Mouse (Mus musculus) cortical plate, adult 2 months (tissue): ENCODE results near the gene Ddo. TPM values are rescaled to one million over a fixed set of nuclear protein-coding genes. Genes with fewer than 3 reads are reported as not detected.

Source experiments
- H3K27ac ChIP-seq: fragments of 200-500 bp; 2 replicates; pipeline ENCODE4 v1.5.1; 2012; ENCODE audit warnings: low read length, control low read depth, inconsistent platforms; ENCODE audit not compliant: insufficient read depth
- H3K4me1 ChIP-seq: fragments of 200-500 bp; 2 replicates; pipeline ENCODE4 v1.6.1; 2011; ENCODE audit warnings: low read length; ENCODE audit not compliant: control insufficient read depth, insufficient read depth
- H3K4me3 ChIP-seq: fragments of 200-500 bp; 2 replicates; pipeline ENCODE4 v1.5.1; 2011; ENCODE audit warnings: mild to moderate bottlenecking, low read length, control low read depth; ENCODE audit not compliant: insufficient read depth
- CTCF ChIP-seq: fragments of 200-500 bp; IDR thresholded peaks from 2 replicates; pipeline ENCODE4 v1.5.1; 2011; ENCODE audit warnings: mild to moderate bottlenecking, control low read depth, low read length; ENCODE audit not compliant: insufficient read depth; ENCODE audit errors: extremely low read depth
- POLR2A ChIP-seq: fragments of 200-500 bp; IDR thresholded peaks from 2 replicates; pipeline ENCODE4 v1.6.1; 2011; ENCODE audit warnings: mild to moderate bottlenecking, low read length, control low read depth; ENCODE audit not compliant: insufficient read depth; ENCODE audit errors: extremely low read depth
- polyA plus RNA-seq: library from polyadenylated mRNA; depleted of rRNA; stranded (reverse); fragments of >200 nt; gene quantifications from 2 replicates; pipeline ENCODE4 v1.2.3, GENCODE M21; 2012

The Ddo gene
- polyA plus RNA-seq, 1 experiment, result 8.4 TPM

- Histone ChIP-seq H3K4me1 (peaks cover 5% of the 10 kb centered on the region), H3K27ac (no peak overlapping the region), H3K4me3 (no peak overlapping the region)
- TF ChIP-seq POLR2A (no peak), CTCF (no peak)
Measured at GRCm38 (mm10) chr10:40630961-40631360, 1.1 kb downstream of the Ddo start.

- no peak for TF ChIP-seq POLR2A
- TF ChIP-seq CTCF, result no peak
- H3K27ac ChIP-seq, result no peak overlapping the region
Measured at GRCm38 (mm10) chr10:40632087-40632486, 2.3 kb downstream of the Ddo start.

GRCm38 (mm10) chr10:40637331-40637730, 7.5 kb downstream of the Ddo start:
- H3K27ac ChIP-seq, result no peak overlapping the region
- H3K4me1 ChIP-seq, result peaks cover 3% of the 10 kb centered on the region
- H3K4me3 ChIP-seq, result no peak overlapping the region
- no peak for TF ChIP-seq POLR2A
- no peak for TF ChIP-seq CTCF

More at GRCm38 (mm10) chr10:40632087-40632486, 2.3 kb downstream of the Ddo start:
- Histone ChIP-seq H3K4me3 (no peak overlapping the region), H3K4me1 (peaks cover 5% of the 10 kb centered on the region)

GRCm38 (mm10) chr10:40638276-40638675, 8.5 kb downstream of the Ddo start:
- Histone ChIP-seq H3K4me1 (peaks cover 3% of the 10 kb centered on the region), H3K27ac (no peak overlapping the region), H3K4me3 (no peak overlapping the region)
- TF ChIP-seq CTCF, result no peak
- TF ChIP-seq POLR2A, result no peak

GRCm38 (mm10) chr10:40638823-40639819, 9.3 kb downstream of the Ddo start:
- Histone ChIP-seq H3K27ac (peak overlapping the region; percentile 91), H3K4me1 (peaks cover 3% of the 10 kb centered on the region), H3K4me3 (no peak overlapping the region)
- no peak for TF ChIP-seq POLR2A
- no peak for TF ChIP-seq CTCF

- Histone ChIP-seq H3K27ac (peak overlapping the region; percentile 91), H3K4me3 (no peak overlapping the region), H3K4me1 (peaks cover 3% of the 10 kb centered on the region)
- TF ChIP-seq POLR2A (no peak), CTCF (no peak)
Measured at GRCm38 (mm10) chr10:40640406-40640805, 10.6 kb downstream of the Ddo start.

GRCm38 (mm10) chr10:40641901-40642300, 12.1 kb downstream of the Ddo start:
- Histone ChIP-seq H3K27ac (no peak overlapping the region), H3K4me3 (no peak overlapping the region), H3K4me1 (peaks cover 3% of the 10 kb centered on the region)
- no peak for TF ChIP-seq CTCF
- no peak for TF ChIP-seq POLR2A

- no peak overlapping the region for H3K4me3 ChIP-seq
- no peak overlapping the region for H3K27ac ChIP-seq
- peaks cover 3% of the 10 kb centered on the region for H3K4me1 ChIP-seq
- no peak for TF ChIP-seq POLR2A
- no peak for TF ChIP-seq CTCF
Measured at GRCm38 (mm10) chr10:40643126-40643525, 13.3 kb downstream of the Ddo start.

GRCm38 (mm10) chr10:40644456-40644855, 14.6 kb downstream of the Ddo start:
- H3K4me3 ChIP-seq, result no peak overlapping the region
- TF ChIP-seq POLR2A (no peak), CTCF (no peak)
- no peak overlapping the region for H3K27ac ChIP-seq
- peaks cover 3% of the 10 kb centered on the region for H3K4me1 ChIP-seq

GRCm38 (mm10) chr10:40645346-40645745, 15.5 kb downstream of the Ddo start:
- no peak overlapping the region for H3K4me3 ChIP-seq
- TF ChIP-seq CTCF (no peak), POLR2A (no peak)
- no peak overlapping the region for H3K27ac ChIP-seq
- no peaks in the 10 kb centered on the region; the same call in 1 of the 2 replicates for H3K4me1 ChIP-seq
